Mouse (Mus musculus): ENCODE results near the gene Cspg4. TPM values are rescaled to one million over a fixed set of nuclear protein-coding genes. Genes with fewer than 3 reads are reported as not detected.
A peak's percentile ranks its signal among the peaks of the same experiment; 100 is the strongest.

The Cspg4 gene
- polyA plus RNA-seq, 1 experiment from 2014 or later = 3.5 TPM

GRCm38 (mm10) chr9:56843679-56844188 lies 21.1 kb upstream of the Cspg4 start:
- H3K4me1 ChIP-seq = 0 out of 2 replicates have a peak, but pooled peaks cover 11% of the 10 kb centered on the region
- no peak for ATAC-seq (ENCODE audit: low FRiP score, low read depth)
- no peaks in the 10 kb centered on the region for H3K9me3 ChIP-seq
- H3K4me2 ChIP-seq (replicated peaks) = no peak overlapping the region
- H3K36me3 ChIP-seq = no peaks in the 10 kb centered on the region
- no peak overlapping the region for H3K4me3 ChIP-seq
- H3K27me3 ChIP-seq = peaks cover 13% of the 10 kb centered on the region
- no peak overlapping the region for H3K9ac ChIP-seq (replicated peaks)
- H3K27ac ChIP-seq (replicated peaks) = no peak overlapping the region
- WGBS = 43% methylated on average over 7 of the region's 7 CpGs

GRCm38 (mm10) chr9:56844644-56845043 lies 20.2 kb upstream of the Cspg4 start:
- H3K9ac ChIP-seq (replicated peaks) = no peak overlapping the region
- no peaks in the 10 kb centered on the region for H3K9me3 ChIP-seq
- 0 out of 2 replicates have a peak, but pooled peaks cover 11% of the 10 kb centered on the region for H3K4me1 ChIP-seq
- H3K4me3 ChIP-seq = no peak overlapping the region
- no peak for ATAC-seq (ENCODE audit: low FRiP score, low read depth)
- H3K36me3 ChIP-seq = no peaks in the 10 kb centered on the region
- peaks cover 13% of the 10 kb centered on the region for H3K27me3 ChIP-seq
- no peak overlapping the region for H3K4me2 ChIP-seq (replicated peaks)
- WGBS = 81% methylated on average over 8 of the region's 8 CpGs
- no peak overlapping the region for H3K27ac ChIP-seq (replicated peaks)

- ATAC-seq (ENCODE audit: low FRiP score, low read depth) = 0 out of 2 replicates have a peak, but pooled peaks have one; percentile 47
- WGBS = 16% methylated on average over 3 of the region's 3 CpGs
- no peak overlapping the region for H3K9ac ChIP-seq (replicated peaks)
- H3K27ac ChIP-seq (replicated peaks) = no peak overlapping the region
- H3K4me2 ChIP-seq (replicated peaks) = no peak overlapping the region
- no peaks in the 10 kb centered on the region for H3K36me3 ChIP-seq
- H3K9me3 ChIP-seq = no peaks in the 10 kb centered on the region
- peaks cover 14% of the 10 kb centered on the region for H3K4me1 ChIP-seq
- H3K4me3 ChIP-seq = no peak overlapping the region
- peaks cover 13% of the 10 kb centered on the region for H3K27me3 ChIP-seq
Measured at GRCm38 (mm10) chr9:56847523-56847922, 17.3 kb upstream of the Cspg4 start.

- Histone ChIP-seq H3K9ac (replicated peaks) (no peak overlapping the region), H3K27me3 (no peaks in the 10 kb centered on the region), H3K36me3 (no peaks in the 10 kb centered on the region), H3K4me3 (no peak overlapping the region), H3K9me3 (no peaks in the 10 kb centered on the region), H3K4me2 (replicated peaks) (no peak overlapping the region), H3K4me1 (peaks cover 8% of the 10 kb centered on the region), H3K27ac (replicated peaks) (no peak overlapping the region)
- 79% methylated on average over 14 of the region's 14 CpGs for WGBS
- no peak for ATAC-seq (ENCODE audit: low FRiP score, low read depth)
Measured at GRCm38 (mm10) chr9:56850128-56850904, 14.5 kb upstream of the Cspg4 start.

- no peak overlapping the region for H3K9ac ChIP-seq (replicated peaks)
- no peaks in the 10 kb centered on the region for H3K27me3 ChIP-seq
- no peak overlapping the region for H3K4me3 ChIP-seq
- WGBS = 90% methylated on average over 4 of the region's 4 CpGs
- no peaks in the 10 kb centered on the region for H3K36me3 ChIP-seq
- no peak overlapping the region for H3K4me2 ChIP-seq (replicated peaks)
- H3K9me3 ChIP-seq = no peaks in the 10 kb centered on the region
- peaks cover 8% of the 10 kb centered on the region for H3K4me1 ChIP-seq
- H3K27ac ChIP-seq (replicated peaks) = no peak overlapping the region
- no peak for ATAC-seq (ENCODE audit: low FRiP score, low read depth)
Measured at GRCm38 (mm10) chr9:56850905-56851252, 14.0 kb upstream of the Cspg4 start.

GRCm38 (mm10) chr9:56851778-56852177 lies 13.1 kb upstream of the Cspg4 start:
- Histone ChIP-seq H3K4me3 (no peak overlapping the region), H3K4me1 (peaks cover 8% of the 10 kb centered on the region), H3K36me3 (no peaks in the 10 kb centered on the region), H3K4me2 (replicated peaks) (no peak overlapping the region), H3K9ac (replicated peaks) (no peak overlapping the region), H3K27ac (replicated peaks) (no peak overlapping the region), H3K9me3 (no peaks in the 10 kb centered on the region), H3K27me3 (no peaks in the 10 kb centered on the region)
- no peak for ATAC-seq (ENCODE audit: low FRiP score, low read depth)
- WGBS = 44% methylated on average over 11 of the region's 11 CpGs

GRCm38 (mm10) chr9:56857463-56857862 lies 7.4 kb upstream of the Cspg4 start:
- 68% methylated on average over 3 of the region's 3 CpGs for WGBS

GRCm38 (mm10) chr9:56860035-56860434 lies 4.8 kb upstream of the Cspg4 start:
- Histone ChIP-seq H3K36me3 (no peaks in the 10 kb centered on the region), H3K27ac (replicated peaks) (no peak overlapping the region), H3K4me1 (peaks cover 12% of the 10 kb centered on the region), H3K27me3 (peaks cover 22% of the 10 kb centered on the region), H3K4me3 (no peak overlapping the region), H3K4me2 (replicated peaks) (no peak overlapping the region), H3K9ac (replicated peaks) (no peak overlapping the region), H3K9me3 (no peaks in the 10 kb centered on the region)
- 63% methylated on average over 3 of the region's 3 CpGs for WGBS
- no peak for ATAC-seq (ENCODE audit: low FRiP score, low read depth)

More at GRCm38 (mm10) chr9:56857463-56857862, 7.4 kb upstream of the Cspg4 start:
- no peak overlapping the region for H3K4me2 ChIP-seq (replicated peaks)
- H3K9me3 ChIP-seq = no peaks in the 10 kb centered on the region
- H3K36me3 ChIP-seq = no peaks in the 10 kb centered on the region
- H3K9ac ChIP-seq (replicated peaks) = no peak overlapping the region
- no peak for ATAC-seq (ENCODE audit: low FRiP score, low read depth)
- H3K27me3 ChIP-seq = 0 out of 2 replicates have a peak, but pooled peaks cover 4% of the 10 kb centered on the region
- H3K4me1 ChIP-seq = no peaks in the 10 kb centered on the region
- no peak overlapping the region for H3K27ac ChIP-seq (replicated peaks)
- no peak overlapping the region for H3K4me3 ChIP-seq

- peaks cover 29% of the 10 kb centered on the region for H3K27me3 ChIP-seq
- H3K36me3 ChIP-seq = no peaks in the 10 kb centered on the region
- H3K9me3 ChIP-seq = no peaks in the 10 kb centered on the region
- no peak overlapping the region for H3K27ac ChIP-seq (replicated peaks)
- no peak for ATAC-seq (ENCODE audit: low FRiP score, low read depth)
- H3K4me2 ChIP-seq (replicated peaks) = no peak overlapping the region
- 77% methylated on average over 15 of the region's 15 CpGs for WGBS
- no peak overlapping the region for H3K9ac ChIP-seq (replicated peaks)
- H3K4me1 ChIP-seq = peaks cover 13% of the 10 kb centered on the region
- no peak overlapping the region for H3K4me3 ChIP-seq
Measured at GRCm38 (mm10) chr9:56860486-56861269, 4.2 kb upstream of the Cspg4 start.

GRCm38 (mm10) chr9:56862863-56863262 lies 2.0 kb upstream of the Cspg4 start:
- H3K4me1 ChIP-seq = peaks cover 13% of the 10 kb centered on the region
- no peak for ATAC-seq (ENCODE audit: low FRiP score, low read depth)
- H3K27ac ChIP-seq (replicated peaks) = no peak overlapping the region
- no peak overlapping the region for H3K4me3 ChIP-seq
- H3K9ac ChIP-seq (replicated peaks) = no peak overlapping the region
- H3K4me2 ChIP-seq (replicated peaks) = no peak overlapping the region
- H3K36me3 ChIP-seq = no peaks in the 10 kb centered on the region
- H3K9me3 ChIP-seq = no peaks in the 10 kb centered on the region
- WGBS = 71% methylated on average over 2 of the region's 2 CpGs
- peaks cover 33% of the 10 kb centered on the region for H3K27me3 ChIP-seq

GRCm38 (mm10) chr9:56864216-56864729 lies 560 bp upstream of the Cspg4 start, which contains the start of gene Odf3l1:
Gene Odf3l1 (minus strand): TSS chr9:56864679.
- Histone ChIP-seq H3K9me3 (no peaks in the 10 kb centered on the region), H3K27ac (replicated peaks) (no peak within 1 kb of the TSS), H3K4me2 (replicated peaks) (peak within 1 kb of the TSS; percentile 54), H3K27me3 (peaks cover 33% of the 10 kb centered on the region), H3K4me1 (peaks cover 21% of the 10 kb centered on the region), H3K36me3 (no peaks in the 10 kb centered on the region), H3K4me3 (peak within 1 kb of the TSS; percentile 31), H3K9ac (replicated peaks) (peak within 1 kb of the TSS; percentile 21; the same call in 1 of the 2 replicates)
- ATAC-seq (ENCODE audit: low FRiP score, low read depth) = no peak
- 22% methylated on average over 3 of the region's 3 CpGs for WGBS
